Mouse (Mus musculus) embryonic facial prominence, embryonic 12.5 days (tissue): ENCODE data around the gene Zfp965. TPM values are rescaled to one million over a fixed set of nuclear protein-coding genes. Genes with fewer than 3 reads are reported as not detected.
"Not testable (repeated sequence)": the region's sequence is repeated elsewhere in the genome, so short reads cannot be mapped to it uniquely, and the experiment has no call there.

ENCODE experiments used
- ATAC-seq: fragments of 200-750 bp; cut with Nextera tagmentation; 2 replicates; pipeline ENCODE4 v1.8.0; 2017; ENCODE audit not compliant: insufficient number of reproducible peaks, insufficient read depth, low FRiP score, low TSS enrichment
- H3K27ac ChIP-seq: fragments of 300-500 bp; sonication (generic); 2 replicates; pipeline ENCODE4 v1.5.1; 2016; ENCODE audit warnings: mild to moderate bottlenecking
- H3K27me3 ChIP-seq: fragments of 300-500 bp; sonication (generic); 2 replicates; pipeline ENCODE4 v1.6.1; 2016; ENCODE audit warnings: mild to moderate bottlenecking, moderate library complexity
- H3K36me3 ChIP-seq: fragments of 300-500 bp; sonication (generic); 2 replicates; pipeline ENCODE4 v1.6.1; 2016; ENCODE audit warnings: mild to moderate bottlenecking
- H3K4me1 ChIP-seq: fragments of 300-500 bp; sonication (generic); 2 replicates; pipeline ENCODE4 v1.6.1; 2016
- H3K4me2 ChIP-seq: fragments of 300-500 bp; sonication (generic); replicated peaks from 2 replicates; pipeline ENCODE4 v1.6.1; 2016; ENCODE audit warnings: mild to moderate bottlenecking, moderate library complexity
- H3K4me3 ChIP-seq: fragments of 300-500 bp; sonication (generic); 2 replicates; pipeline ENCODE4 v1.5.1; 2016; ENCODE audit warnings: mild to moderate bottlenecking
- H3K9ac ChIP-seq: fragments of 300-500 bp; sonication (generic); 2 replicates; pipeline ENCODE4 v1.6.1; 2016; ENCODE audit warnings: mild to moderate bottlenecking, moderate library complexity
- H3K9me3 ChIP-seq: fragments of 300-500 bp; sonication (generic); 2 replicates; pipeline ENCODE4 v1.6.1; 2016; ENCODE audit warnings: mild to moderate bottlenecking, moderate library complexity
- WGBS: fragments of 180-500 bp; shearing (Covaris S2); methylation state at CpG from one replicate; pipeline ENCODE4 v1.1.7; 2016; 5-methylcytosine and 5-hydroxymethylcytosine counted together
- polyA plus RNA-seq: library from polyadenylated mRNA; unstranded; fragments of >200 nt; fragmentation: Nextera tagmentation; extraction: Ambion mirVana; gene quantifications from 2 replicates; pipeline ENCODE4 v1.2.1, GENCODE M21; 2016

Gene Zfp965
- polyA plus RNA-seq = 5.9 and 7.1 TPM in 2 replicates

GRCm38 (mm10) chr2:175469685-175470084 lies at the start of gene Zfp965:
Gene Zfp965 (plus strand): TSS chr2:175469985.
- H3K4me2 ChIP-seq, H3K36me3 ChIP-seq, H3K9ac ChIP-seq, ATAC-seq, H3K4me1 ChIP-seq, H3K27ac ChIP-seq, H3K4me3 ChIP-seq, H3K27me3 ChIP-seq, H3K9me3 ChIP-seq: not testable (repeated sequence)
- WGBS = no CpG with 5 or more reads among the region's 6 CpGs

GRCm38 (mm10) chr2:175435707-175436106 lies 34.1 kb upstream of the Zfp965 start, which contains the start of gene Gm4724:
Gene Gm4724 (minus strand): TSS chr2:175435807.
- H3K27ac ChIP-seq, H3K36me3 ChIP-seq, H3K9ac ChIP-seq, ATAC-seq, H3K9me3 ChIP-seq, H3K4me1 ChIP-seq, H3K27me3 ChIP-seq, H3K4me2 ChIP-seq, H3K4me3 ChIP-seq: not testable (repeated sequence)
- no CpG with 5 or more reads among the region's 4 CpGs for WGBS

Other genes with a start within 250 kb of the Zfp965 start
- 3.2 and 4.8 TPM in 2 replicates for gene Gm14440, start 194.9 kb upstream of the Zfp965 start, polyA plus RNA-seq
- 21.8 and 23.0 TPM in 2 replicates for gene Gm4631, start 131.8 kb upstream of the Zfp965 start, polyA plus RNA-seq
- gene Zfp968, start 97.5 kb upstream of the Zfp965 start, polyA plus RNA-seq = 5.8 and 6.3 TPM in 2 replicates
- gene Gm4724, start 34.2 kb upstream of the Zfp965 start, polyA plus RNA-seq = 12.8 and 13.6 TPM in 2 replicates
- gene Gm11007, start 174.0 kb downstream of the Zfp965 start, polyA plus RNA-seq = not detected in 2 replicates
- 6.9 and 16.0 TPM in 2 replicates for gene Zfp969, start 233.7 kb downstream of the Zfp965 start, polyA plus RNA-seq